Comparison of ENCODE assay signal across 15 mouse cellular contexts in the genomic region with DNA sequence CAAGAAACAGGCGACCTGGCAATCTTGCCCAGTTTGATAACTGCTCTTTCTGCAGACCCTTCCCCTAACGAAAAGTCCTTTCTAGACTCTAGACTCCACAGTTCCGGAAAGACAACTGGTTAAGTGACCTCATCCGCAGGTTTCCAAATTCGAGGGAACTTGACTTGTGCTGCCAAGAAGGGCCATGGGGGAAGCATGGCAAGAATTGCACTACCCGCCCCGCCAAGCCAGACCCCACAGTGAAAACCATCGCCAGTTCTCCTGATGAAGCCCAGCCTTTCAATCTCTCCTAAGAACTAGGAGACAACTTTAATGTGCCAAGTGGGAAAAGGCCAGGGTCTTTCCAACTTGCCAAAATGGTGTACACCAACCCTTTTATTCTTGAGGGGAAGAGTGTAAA. TPM values are rescaled to one million over a fixed set of nuclear protein-coding genes. Genes with fewer than 3 reads are reported as not detected.
DNase-seq lines count a peak whose midpoint lies in the region; ATAC-seq and TF ChIP-seq lines count a peak whose summit lies in the region.
"Had no signal": no experiment of that assay in that cellular context is flagged by ENCODE, and none has a peak within 500 bp of the region (broad histone marks: within the 10 kb centered on the region; RNA-seq: fewer than 3 reads in every experiment).

No protein-coding gene starts in this region.

- TF ChIP-seq EP300 in stomach, postnatal 0 days (optimal IDR thresholded peaks at IDR 0.05), result no peak

- no peaks in the 10 kb centered on the region for H3K9me3 ChIP-seq in heart, embryonic 13.5 days
- no peaks in the 10 kb centered on the region for H3K9me3 ChIP-seq in limb, embryonic 11.5 days (ENCODE audit: control insufficient read depth, low read length)
- no peaks in the 10 kb centered on the region for H3K9me3 ChIP-seq in limb, embryonic 10.5 days (replicated peaks)
- H3K9me3 ChIP-seq in intestine, postnatal 0 days (ENCODE audit: control insufficient read depth), result no peaks in the 10 kb centered on the region
- no peaks in the 10 kb centered on the region for H3K9me3 ChIP-seq in stomach, postnatal 0 days (ENCODE audit: control insufficient read depth, low read length)
- H3K9me3 ChIP-seq: embryonic facial prominence, embryonic 13.5 days; forebrain, embryonic 10.5 days had no signal

- H3K4me3 ChIP-seq in heart, embryonic 13.5 days, result no peak overlapping the region
- no peak overlapping the region for H3K4me3 ChIP-seq in limb, embryonic 11.5 days (ENCODE audit: low read depth, low read length)
- no peak overlapping the region for H3K4me3 ChIP-seq in limb, embryonic 10.5 days
- no peak overlapping the region for H3K4me3 ChIP-seq in intestine, postnatal 0 days (ENCODE audit: low read depth, low read length)
- no peak overlapping the region for H3K4me3 ChIP-seq in stomach, postnatal 0 days (ENCODE audit: low read depth, low read length)

- peaks cover 58% of the 10 kb centered on the region for H3K4me1 ChIP-seq in heart, embryonic 13.5 days
- H3K4me1 ChIP-seq in limb, embryonic 11.5 days (ENCODE audit: control insufficient read depth, insufficient read depth, low read length), result peaks cover 32% of the 10 kb centered on the region
- peaks cover 78% of the 10 kb centered on the region for H3K4me1 ChIP-seq in limb, embryonic 10.5 days
- no peaks in the 10 kb centered on the region for H3K4me1 ChIP-seq in intestine, postnatal 0 days (replicated peaks; ENCODE audit: control insufficient read depth, insufficient read depth, low read length)
- H3K4me1 ChIP-seq in stomach, postnatal 0 days (replicated peaks; ENCODE audit: control insufficient read depth, insufficient read depth), result peaks cover 2% of the 10 kb centered on the region

- H3K27me3 ChIP-seq in heart, embryonic 13.5 days (replicated peaks), result no peaks in the 10 kb centered on the region
- H3K27me3 ChIP-seq in limb, embryonic 11.5 days (ENCODE audit: control insufficient read depth, insufficient read depth, low read length), result no peaks in the 10 kb centered on the region
- no peaks in the 10 kb centered on the region for H3K27me3 ChIP-seq in limb, embryonic 10.5 days (ENCODE audit: low read depth, poor library complexity, severe bottlenecking)
- H3K27me3 ChIP-seq in intestine, postnatal 0 days (replicated peaks; ENCODE audit: control insufficient read depth, insufficient read depth, low read length), result no peaks in the 10 kb centered on the region
- no peaks in the 10 kb centered on the region for H3K27me3 ChIP-seq in stomach, postnatal 0 days (ENCODE audit: control insufficient read depth, insufficient read depth, low read length)
- H3K27me3 ChIP-seq: embryonic facial prominence, embryonic 13.5 days had no signal

- 82% methylated on average over 8 of the region's 8 CpGs for WGBS in heart, embryonic 13.5 days
- WGBS in limb, embryonic 11.5 days, result 91% methylated on average over 8 of the region's 8 CpGs
- WGBS in limb, embryonic 10.5 days, result 89% methylated on average over 8 of the region's 8 CpGs
- 90% methylated on average over 8 of the region's 8 CpGs for WGBS in intestine, postnatal 0 days
- 90% methylated on average over 8 of the region's 8 CpGs for WGBS in stomach, postnatal 0 days

- DNase-seq in heart, adult 9 months (ENCODE audit: low spot score in 2 of 2), result no peak
- DNase-seq in limb, embryonic 11.5 days (ENCODE audit: low spot score), result no peak
- DNase-seq in limb, embryonic 10.5 days (ENCODE audit: low spot score), result no peak
- no peak for DNase-seq in stomach, postnatal 0 days (ENCODE audit: low spot score)
- no peak for DNase-seq in adipocyte (ENCODE audit: low spot score)
- DNase-seq: gastrocnemius, postnatal 25 days; kidney, adult 2 months had no signal

- 0 out of 2 replicates have a peak overlapping the region, but pooled peaks have one; percentile 95 for H3K9ac ChIP-seq in heart, embryonic 13.5 days
- H3K9ac ChIP-seq in limb, embryonic 11.5 days (ENCODE audit: low read length), result no peak overlapping the region
- H3K9ac ChIP-seq in intestine, postnatal 0 days (ENCODE audit: low read depth, low read length), result no peak overlapping the region
- H3K9ac ChIP-seq in stomach, postnatal 0 days (ENCODE audit: low read length), result no peak overlapping the region
- H3K9ac ChIP-seq: embryonic facial prominence, embryonic 13.5 days; hindbrain, embryonic 14.5 days; liver, embryonic 14.5 days had no signal

- TF ChIP-seq CTCF in intestine, postnatal 0 days (IDR thresholded peaks at IDR 0.05; ENCODE audit: low read depth), result no peak
- TF ChIP-seq CTCF in stomach, postnatal 0 days (IDR thresholded peaks at IDR 0.05; ENCODE audit: low read depth), result no peak

- no peak overlapping the region for H3K27ac ChIP-seq in heart, embryonic 13.5 days (replicated peaks)
- no peak overlapping the region for H3K27ac ChIP-seq in limb, embryonic 11.5 days (replicated peaks; ENCODE audit: low read depth, low read length)
- H3K27ac ChIP-seq in limb, embryonic 10.5 days, result no peak overlapping the region
- no peak overlapping the region for H3K27ac ChIP-seq in intestine, postnatal 0 days (ENCODE audit: low read depth, low read length)
- no peak overlapping the region for H3K27ac ChIP-seq in stomach, postnatal 0 days (replicated peaks)
- H3K27ac ChIP-seq: embryonic facial prominence, embryonic 13.5 days; forebrain, embryonic 10.5 days; hindbrain, embryonic 14.5 days; liver, embryonic 14.5 days had no signal

- H3K4me2 ChIP-seq in heart, embryonic 13.5 days, result peak overlapping the region; percentile 77
- peak overlapping the region; percentile 65; the same call in 1 of the 2 replicates for H3K4me2 ChIP-seq in limb, embryonic 11.5 days (ENCODE audit: low read depth, severe bottlenecking)
- H3K4me2 ChIP-seq in intestine, postnatal 0 days (replicated peaks; ENCODE audit: low read depth), result peak overlapping the region; percentile 90
- peak overlapping the region; percentile 74 for H3K4me2 ChIP-seq in stomach, postnatal 0 days (replicated peaks; ENCODE audit: low read depth)

- H3K36me3 ChIP-seq in heart, embryonic 13.5 days, result no peaks in the 10 kb centered on the region
- no peaks in the 10 kb centered on the region for H3K36me3 ChIP-seq in limb, embryonic 11.5 days (ENCODE audit: control insufficient read depth, insufficient read depth, low read length)
- H3K36me3 ChIP-seq in limb, embryonic 10.5 days, result no peaks in the 10 kb centered on the region
- H3K36me3 ChIP-seq in intestine, postnatal 0 days (ENCODE audit: control insufficient read depth, insufficient read depth), result no peaks in the 10 kb centered on the region
- H3K36me3 ChIP-seq in stomach, postnatal 0 days (ENCODE audit: control insufficient read depth, insufficient read depth, low read length), result no peaks in the 10 kb centered on the region
- H3K36me3 ChIP-seq: embryonic facial prominence, embryonic 13.5 days; forebrain, embryonic 10.5 days had no signal

- ATAC-seq in heart, embryonic 13.5 days (ENCODE audit: extremely low read depth, insufficient number of reproducible peaks, low FRiP score, low TSS enrichment), result no peak
- no peak for ATAC-seq in limb, embryonic 11.5 days (ENCODE audit: insufficient number of reproducible peaks, low FRiP score, low TSS enrichment, low read depth)
- ATAC-seq in intestine, postnatal 0 days, result no peak
- ATAC-seq in stomach, postnatal 0 days (ENCODE audit: low FRiP score, low TSS enrichment), result no peak
- ATAC-seq: lung, postnatal 0 days; midbrain, embryonic 16.5 days had no signal

RNA-seq across cellular contexts. Expression of a gene that starts 2.6 kb away (rescaled TPM):
- 20.3 and 20.7 TPM in 2 replicates for polyA plus RNA-seq in heart, embryonic 13.5 days (2015; fragmentation: Nextera tagmentation; extraction: Ambion mirVana)
- polyA plus RNA-seq in limb, embryonic 11.5 days (2014; fragmentation: Nextera tagmentation; extraction: Ambion mirVana), result 35.9 and 37.4 TPM in 2 replicates
- 39.1 and 43.8 TPM in 2 replicates for polyA plus RNA-seq in limb, embryonic 10.5 days (2016; fragmentation: Nextera tagmentation; extraction: Ambion mirVana)
- 19.7 and 22.5 TPM in 2 replicates for polyA plus RNA-seq in intestine, postnatal 0 days (2015; fragmentation: Nextera tagmentation; extraction: Ambion mirVana)
- 18.8 TPM in 2 replicates for polyA plus RNA-seq in stomach, postnatal 0 days (2015; fragmentation: Nextera tagmentation; extraction: Ambion mirVana)

RNA-seq across cellular contexts. Expression of a gene that starts 34.0 kb away (rescaled TPM):
- polyA plus RNA-seq in heart, embryonic 13.5 days (2015; fragmentation: Nextera tagmentation; extraction: Ambion mirVana), result 10.0 and 13.0 TPM in 2 replicates
- 22.2 and 25.1 TPM in 2 replicates for polyA plus RNA-seq in limb, embryonic 11.5 days (2014; fragmentation: Nextera tagmentation; extraction: Ambion mirVana)
- 20.7 and 22.8 TPM in 2 replicates for polyA plus RNA-seq in limb, embryonic 10.5 days (2016; fragmentation: Nextera tagmentation; extraction: Ambion mirVana)
- polyA plus RNA-seq in intestine, postnatal 0 days (2015; fragmentation: Nextera tagmentation; extraction: Ambion mirVana), result 9.3 and 10.0 TPM in 2 replicates
- 9.7 TPM in 2 replicates for polyA plus RNA-seq in stomach, postnatal 0 days (2015; fragmentation: Nextera tagmentation; extraction: Ambion mirVana)
